Mouse (Mus musculus): ENCODE measurements around the gene Tns2. TPM values are rescaled to one million over a fixed set of nuclear protein-coding genes. Genes with fewer than 3 reads are reported as not detected.
A peak's percentile ranks its signal among the peaks of the same experiment; 100 is the strongest.

Tns2 gene
- 39.1 and 46.6 TPM in 2 replicates for polyA plus RNA-seq (2014; fragmentation: Nextera tagmentation; extraction: Ambion mirVana)

GRCm38 (mm10) chr15:102100161-102100981 lies at the start of gene Tns2:
TSS of gene Tns2 (plus strand) at chr15:102100413.
- peaks cover 58% of the 10 kb centered on the region for H3K4me1 ChIP-seq (ENCODE audit: control insufficient read depth, insufficient read depth, low read length)
- peaks cover 27% of the 10 kb centered on the region for H3K36me3 ChIP-seq (ENCODE audit: control insufficient read depth, insufficient read depth, low read length)
- no peaks in the 10 kb centered on the region for H3K9me3 ChIP-seq (ENCODE audit: control insufficient read depth, low read length)
- ATAC-seq (ENCODE audit: low FRiP score, low TSS enrichment) = peak; percentile 43
- peak within 1 kb of the TSS; percentile 98 for H3K27ac ChIP-seq (ENCODE audit: low read depth, low read length)
- H3K4me2 ChIP-seq (replicated peaks; ENCODE audit: low read depth, low read length) = peak within 1 kb of the TSS; percentile 83
- no peaks in the 10 kb centered on the region for H3K27me3 ChIP-seq (ENCODE audit: control insufficient read depth, insufficient read depth, low read length)
- H3K9ac ChIP-seq (ENCODE audit: low read depth, low read length) = peak within 1 kb of the TSS; percentile 77
- WGBS = under 1% methylated on average over 34 of the region's 82 CpGs
- H3K4me3 ChIP-seq (ENCODE audit: low read length) = peak within 1 kb of the TSS; percentile 53

- Histone ChIP-seq H3K4me1 (ENCODE audit: control insufficient read depth, insufficient read depth, low read length) (0 out of 2 replicates have a peak, but pooled peaks cover 3% of the 10 kb centered on the region), H3K27me3 (ENCODE audit: control insufficient read depth, insufficient read depth, low read length) (no peaks in the 10 kb centered on the region), H3K4me2 (replicated peaks; ENCODE audit: low read depth, low read length) (peak overlapping the region; percentile 78), H3K4me3 (ENCODE audit: low read length) (peak overlapping the region; percentile 42), H3K9ac (ENCODE audit: low read depth, low read length) (peak overlapping the region; percentile 72), H3K9me3 (ENCODE audit: control insufficient read depth, low read length) (no peaks in the 10 kb centered on the region), H3K36me3 (ENCODE audit: control insufficient read depth, insufficient read depth, low read length) (no peaks in the 10 kb centered on the region), H3K27ac (ENCODE audit: low read depth, low read length) (peak overlapping the region; percentile 76)
- ATAC-seq (ENCODE audit: low FRiP score, low TSS enrichment) = peak; percentile 78; the same call in 1 of the 2 replicates
- under 1% methylated on average over 26 of the region's 33 CpGs for WGBS
These were observed 48.1 kb upstream of the Tns2 start for GRCm38 (mm10) chr15:102051920-102052683.

DNA sequence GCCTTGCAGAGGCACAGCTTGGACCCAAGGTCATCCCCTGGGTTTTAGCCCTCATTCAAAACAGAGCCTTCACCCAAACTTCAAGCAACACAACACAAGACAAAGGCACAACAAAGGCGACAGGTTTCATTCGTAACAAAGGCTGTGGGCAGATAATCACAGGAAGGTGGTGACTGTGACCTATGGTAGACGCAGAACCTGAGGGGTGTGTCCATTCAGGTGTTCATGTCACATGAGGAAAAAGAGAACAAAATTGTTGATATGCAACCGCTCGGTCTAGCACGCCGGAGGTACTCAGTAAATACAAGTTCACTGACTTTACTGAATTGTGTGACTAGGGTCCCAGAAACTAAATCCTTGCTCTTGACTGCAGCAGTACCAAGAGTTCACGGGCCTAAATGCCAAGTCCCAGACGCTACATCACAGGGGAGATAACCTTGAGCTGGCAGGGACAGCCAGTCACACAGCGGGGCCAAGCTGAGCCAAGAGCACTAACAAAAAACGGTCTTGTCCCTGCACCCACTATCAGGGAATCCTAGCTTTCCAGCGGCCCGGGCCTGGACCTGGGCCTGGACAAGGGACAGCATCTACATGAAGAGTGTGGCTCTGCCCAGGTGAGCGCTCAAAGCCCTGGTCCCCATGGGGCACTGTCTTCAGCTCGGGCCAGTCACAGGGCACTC lies 43.6 kb upstream of the Tns2 start:
- WGBS = 87% methylated on average over 15 of the region's 15 CpGs
- no peaks in the 10 kb centered on the region for H3K27me3 ChIP-seq (ENCODE audit: control insufficient read depth, insufficient read depth, low read length)

DNA sequence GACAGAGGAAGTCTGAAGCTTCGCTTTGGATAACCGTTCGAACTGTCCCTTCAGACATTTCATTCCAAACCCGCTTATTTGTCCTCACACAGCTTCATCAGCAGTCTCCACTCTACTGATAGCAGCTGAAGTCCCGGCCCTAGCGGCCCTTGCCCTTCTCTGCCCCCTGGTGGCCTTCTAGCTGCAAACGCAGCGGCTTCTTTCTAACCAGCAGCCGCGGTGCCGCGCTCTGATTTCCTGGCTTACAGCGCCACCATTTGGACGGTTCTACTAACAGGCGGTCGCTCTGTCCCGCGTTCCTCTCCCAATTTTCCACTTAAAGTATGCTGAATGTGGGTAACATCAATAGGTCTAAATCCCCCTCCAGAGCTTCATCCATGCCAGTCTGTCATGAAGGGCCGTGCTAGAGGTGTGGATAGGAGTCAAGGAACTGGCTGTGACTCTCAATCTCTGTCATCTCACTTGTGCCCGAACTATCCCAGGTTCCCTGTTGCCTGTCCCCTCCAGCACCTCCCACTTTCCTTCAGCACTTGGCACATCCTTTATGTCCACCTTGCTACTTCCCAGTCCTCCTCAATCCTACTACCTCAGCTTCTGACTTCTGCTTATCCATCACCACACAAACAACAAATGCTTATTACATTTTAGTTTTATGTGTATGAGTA lies 34.4 kb upstream of the Tns2 start:
- ATAC-seq (ENCODE audit: low FRiP score, low TSS enrichment) = peak; percentile 79
- Histone ChIP-seq H3K4me3 (ENCODE audit: low read length) (no peak overlapping the region), H3K4me1 (ENCODE audit: control insufficient read depth, insufficient read depth, low read length) (0 out of 2 replicates have a peak, but pooled peaks cover 6% of the 10 kb centered on the region), H3K9me3 (ENCODE audit: control insufficient read depth, low read length) (no peaks in the 10 kb centered on the region), H3K27ac (ENCODE audit: low read depth, low read length) (no peak overlapping the region), H3K9ac (ENCODE audit: low read depth, low read length) (no peak overlapping the region), H3K27me3 (ENCODE audit: control insufficient read depth, insufficient read depth, low read length) (0 out of 2 replicates have a peak, but pooled peaks cover 9% of the 10 kb centered on the region), H3K4me2 (replicated peaks; ENCODE audit: low read depth, low read length) (no peak overlapping the region), H3K36me3 (ENCODE audit: control insufficient read depth, insufficient read depth, low read length) (no peaks in the 10 kb centered on the region)
- WGBS = 7% methylated on average over 20 of the region's 20 CpGs

More for the DNA sequence above, 43.6 kb upstream of the Tns2 start:
- ATAC-seq (ENCODE audit: low FRiP score, low TSS enrichment) = no peak
- Histone ChIP-seq H3K36me3 (ENCODE audit: control insufficient read depth, insufficient read depth, low read length) (no peaks in the 10 kb centered on the region), H3K9me3 (ENCODE audit: control insufficient read depth, low read length) (no peaks in the 10 kb centered on the region), H3K4me1 (ENCODE audit: control insufficient read depth, insufficient read depth, low read length) (0 out of 2 replicates have a peak, but pooled peaks cover 3% of the 10 kb centered on the region), H3K4me2 (replicated peaks; ENCODE audit: low read depth, low read length) (no peak overlapping the region), H3K27ac (ENCODE audit: low read depth, low read length) (no peak overlapping the region), H3K4me3 (ENCODE audit: low read length) (no peak overlapping the region), H3K9ac (ENCODE audit: low read depth, low read length) (no peak overlapping the region)

GRCm38 (mm10) chr15:102070476-102071467 lies 29.4 kb upstream of the Tns2 start:
- 75% methylated on average over 13 of the region's 13 CpGs for WGBS
- Histone ChIP-seq H3K9ac (ENCODE audit: low read depth, low read length) (no peak overlapping the region), H3K4me3 (ENCODE audit: low read length) (no peak overlapping the region), H3K36me3 (ENCODE audit: control insufficient read depth, insufficient read depth, low read length) (no peaks in the 10 kb centered on the region), H3K27ac (ENCODE audit: low read depth, low read length) (no peak overlapping the region), H3K9me3 (ENCODE audit: control insufficient read depth, low read length) (no peaks in the 10 kb centered on the region), H3K4me2 (replicated peaks; ENCODE audit: low read depth, low read length) (no peak overlapping the region), H3K27me3 (ENCODE audit: control insufficient read depth, insufficient read depth, low read length) (0 out of 2 replicates have a peak, but pooled peaks cover 9% of the 10 kb centered on the region), H3K4me1 (ENCODE audit: control insufficient read depth, insufficient read depth, low read length) (peaks cover 12% of the 10 kb centered on the region)
- no peak for ATAC-seq (ENCODE audit: low FRiP score, low TSS enrichment)

GRCm38 (mm10) chr15:102072963-102073558 lies 27.2 kb upstream of the Tns2 start:
- Histone ChIP-seq H3K27ac (ENCODE audit: low read depth, low read length) (no peak overlapping the region), H3K4me1 (ENCODE audit: control insufficient read depth, insufficient read depth, low read length) (peaks cover 19% of the 10 kb centered on the region), H3K4me3 (ENCODE audit: low read length) (peak overlapping the region; percentile 96), H3K9ac (ENCODE audit: low read depth, low read length) (no peak overlapping the region), H3K9me3 (ENCODE audit: control insufficient read depth, low read length) (no peaks in the 10 kb centered on the region), H3K4me2 (replicated peaks; ENCODE audit: low read depth, low read length) (peak overlapping the region; percentile 24), H3K36me3 (ENCODE audit: control insufficient read depth, insufficient read depth, low read length) (no peaks in the 10 kb centered on the region; the same call in 1 of the 2 replicates), H3K27me3 (ENCODE audit: control insufficient read depth, insufficient read depth, low read length) (no peaks in the 10 kb centered on the region)
- WGBS = 14% methylated on average over 6 of the region's 6 CpGs
- ATAC-seq (ENCODE audit: low FRiP score, low TSS enrichment) = peak; percentile 6; the same call in 1 of the 2 replicates

DNA sequence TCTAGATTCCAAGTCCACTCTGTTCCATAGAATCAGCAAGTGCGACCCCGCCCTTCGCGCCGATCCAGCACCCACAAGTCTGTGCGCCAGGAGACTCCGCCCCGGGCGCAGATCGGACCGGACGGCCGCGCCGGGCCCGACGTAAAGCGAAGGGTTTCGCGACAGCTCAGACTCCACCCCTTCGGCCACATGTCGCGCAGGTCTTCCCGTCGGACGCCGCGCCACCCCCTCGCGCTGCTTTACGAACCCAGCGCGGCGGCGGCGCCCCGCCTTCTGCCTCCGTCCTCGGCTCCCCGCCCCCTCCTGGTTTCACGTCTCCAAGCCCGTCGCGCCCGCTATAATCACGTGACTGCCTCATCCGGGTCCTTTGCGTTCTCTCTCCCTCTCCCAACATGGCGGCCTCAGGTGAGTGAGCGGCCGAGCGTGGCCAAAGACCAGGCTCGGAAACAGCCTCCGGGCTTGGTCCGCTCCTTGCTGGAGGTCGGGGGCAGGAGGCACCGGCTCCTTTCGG lies 26.6 kb upstream of the Tns2 start, which contains the start of gene Eif4b:
Gene Eif4b, plus strand, starts transcription at position 215 of the 511 bp plus-strand sequence.
- H3K27ac ChIP-seq (ENCODE audit: low read depth, low read length) = peak within 1 kb of the TSS; percentile 92
- ATAC-seq (ENCODE audit: low FRiP score, low TSS enrichment) = peak; percentile 94
- peak within 1 kb of the TSS; percentile 96 for H3K4me3 ChIP-seq (ENCODE audit: low read length)
- H3K9me3 ChIP-seq (ENCODE audit: control insufficient read depth, low read length) = no peaks in the 10 kb centered on the region
- H3K27me3 ChIP-seq (ENCODE audit: control insufficient read depth, insufficient read depth, low read length) = no peaks in the 10 kb centered on the region
- no peaks in the 10 kb centered on the region; the same call in 1 of the 2 replicates for H3K36me3 ChIP-seq (ENCODE audit: control insufficient read depth, insufficient read depth, low read length)
- peak within 1 kb of the TSS; percentile 98 for H3K9ac ChIP-seq (ENCODE audit: low read depth, low read length)
- peaks cover 19% of the 10 kb centered on the region for H3K4me1 ChIP-seq (ENCODE audit: control insufficient read depth, insufficient read depth, low read length)
- under 1% methylated on average over 58 of the region's 58 CpGs for WGBS
- peak within 1 kb of the TSS; percentile 85 for H3K4me2 ChIP-seq (replicated peaks; ENCODE audit: low read depth, low read length)
